In genomic region chr13:14039292-14039965, GRCm38 (mm10) we compare ENCODE assay signal across 8 mouse cellular contexts. TPM values are rescaled to one million over a fixed set of nuclear protein-coding genes. Genes with fewer than 3 reads are reported as not detected.
DNase-seq lines count a peak whose midpoint lies in the region; ATAC-seq lines count a peak whose summit lies in the region.

TSS of gene Tbce (minus strand) at chr13:14039638.

- peaks cover 12% of the 10 kb centered on the region for H3K4me1 ChIP-seq in hindbrain, embryonic 12.5 days

- H3K27me3 ChIP-seq in hindbrain, embryonic 12.5 days: no peaks in the 10 kb centered on the region

- DNase-seq in Muller cell, postnatal 12 days (ENCODE audit: inconsistent ontology term): peak; percentile 92
- peak; percentile 92 for DNase-seq in cerebellum, adult 9-11 months
- peak; percentile 88 to 89 for DNase-seq in frontal cortex, postnatal 10 days (ENCODE audit: low spot score in 2 of 2)
- DNase-seq in layer of hippocampus, postnatal 14 days (ENCODE audit: low spot score in 2 of 2): peak; percentile 94 to 97
- peak; percentile 90 for DNase-seq in lung, postnatal 14 days
- DNase-seq in retina, adult 2 months (ENCODE audit: low read depth, low spot score): peak; percentile 82
- DNase-seq in thymus, postnatal 36 days: peak; percentile 90 to 92

- H3K4me3 ChIP-seq in hindbrain, embryonic 12.5 days: peak within 1 kb of the TSS; percentile 72

- peak within 1 kb of the TSS; percentile 87 for H3K9ac ChIP-seq in hindbrain, embryonic 12.5 days

- H3K27ac ChIP-seq in hindbrain, embryonic 12.5 days: peak within 1 kb of the TSS; percentile 98

- ATAC-seq in hindbrain, embryonic 12.5 days (ENCODE audit: low FRiP score): peak; percentile 98

- H3K4me2 ChIP-seq in hindbrain, embryonic 12.5 days (replicated peaks): peak within 1 kb of the TSS; percentile 90

- no peaks in the 10 kb centered on the region for H3K36me3 ChIP-seq in hindbrain, embryonic 12.5 days

- H3K9me3 ChIP-seq in hindbrain, embryonic 12.5 days (replicated peaks): no peaks in the 10 kb centered on the region

- 1% methylated on average over 35 of the region's 35 CpGs for WGBS in hindbrain, embryonic 12.5 days

RNA-seq across cellular contexts. Expression of gene Tbce, which starts in this region (rescaled TPM):
- 78.7 and 86.3 TPM in 2 replicates for polyA plus RNA-seq in hindbrain, embryonic 12.5 days (2016; fragmentation: Nextera tagmentation; extraction: Ambion mirVana)
- total RNA-seq in layer of hippocampus, postnatal 14 days (2021): 10 to 100 TPM; 64.0 to 76.4 TPM

Comparison
In these comparisons a context has a peak if more than half of its experiments do, and no peak if none do; other contexts are left out.
1. Peak in every context shown above with its lines: DNase-seq, ATAC-seq, H3K4me3 ChIP-seq and H3K27ac ChIP-seq.